Mouse (Mus musculus): ENCODE measurements at regions not wholly inside any gene's neighbourhood (a gene's known extent, or its start where the extent isn't known, plus 50 kb on each side); places are given as distances from the start of the nearest gene placed in this dataset.

- Histone ChIP-seq H3K4me2 (ENCODE audit: low read depth) (no peak overlapping the region), H3K9me3 (ENCODE audit: control insufficient read depth, low read length) (no peaks in the 10 kb centered on the region), H3K27me3 (ENCODE audit: control insufficient read depth, insufficient read depth, low read length) (no peaks in the 10 kb centered on the region), H3K36me3 (replicated peaks; ENCODE audit: control insufficient read depth, insufficient read depth, low read depth) (no peaks in the 10 kb centered on the region), H3K27ac (no peak overlapping the region), H3K4me1 (replicated peaks; ENCODE audit: control insufficient read depth in 2 of 2, insufficient read depth in 2 of 2, low read length in 1 of 2) (no peaks in the 10 kb centered on the region), H3K9ac (replicated peaks) (no peak overlapping the region), H3K4me3 (ENCODE audit: insufficient read depth in 1 of 2, low read depth in 2 of 2, low read length in 2 of 2) (no peak overlapping the region)
- no peak for TF ChIP-seq CTCF (IDR thresholded peaks at IDR 0.05; ENCODE audit: low read depth)
- no peak for TF ChIP-seq EP300 (IDR thresholded peaks at IDR 0.05; ENCODE audit: low read depth)
- 66% methylated on average over 3 of the region's 3 CpGs for WGBS (ENCODE audit: insufficient replicate concordance)
- ATAC-seq (ENCODE audit: insufficient read depth) (no peak), DNase-seq (ENCODE audit: low read depth in 3 of 3, low spot score in 3 of 3) (no peak)
Measured at GRCm38 (mm10) chr3:57932657-57933539, 85.0 kb upstream of the Pfn2 start.

- no peaks in the 10 kb centered on the region for H3K9me3 ChIP-seq (ENCODE audit: control insufficient read depth, low read length)
- H3K4me1 ChIP-seq (replicated peaks; ENCODE audit: control insufficient read depth in 2 of 2, insufficient read depth in 2 of 2, low read length in 1 of 2) = no peaks in the 10 kb centered on the region
- H3K9ac ChIP-seq (replicated peaks) = no peak overlapping the region
- TF ChIP-seq CTCF (IDR thresholded peaks at IDR 0.05; ENCODE audit: low read depth) = no peak
- TF ChIP-seq EP300 (IDR thresholded peaks at IDR 0.05; ENCODE audit: low read depth) = no peak
- no peak overlapping the region for H3K4me3 ChIP-seq (ENCODE audit: insufficient read depth in 1 of 2, low read depth in 2 of 2, low read length in 2 of 2)
- no peak for DNase-seq (ENCODE audit: low read depth in 3 of 3, low spot score in 3 of 3)
- ATAC-seq (ENCODE audit: insufficient read depth) = no peak
- H3K4me2 ChIP-seq (ENCODE audit: low read depth) = no peak overlapping the region
- no peaks in the 10 kb centered on the region for H3K36me3 ChIP-seq (replicated peaks; ENCODE audit: control insufficient read depth, insufficient read depth, low read depth)
- 58% methylated on average over 5 of the region's 5 CpGs for WGBS (ENCODE audit: insufficient replicate concordance)
- H3K27ac ChIP-seq = no peak overlapping the region
- no peaks in the 10 kb centered on the region for H3K27me3 ChIP-seq (ENCODE audit: control insufficient read depth, insufficient read depth, low read length)
Measured at GRCm38 (mm10) chr3:57935042-57935610, 87.2 kb upstream of the Pfn2 start.

- no peak for DNase-seq (ENCODE audit: low read depth in 3 of 3, low spot score in 3 of 3)
- no peaks in the 10 kb centered on the region for H3K36me3 ChIP-seq (replicated peaks; ENCODE audit: control insufficient read depth, insufficient read depth, low read depth)
- no peak for ATAC-seq (ENCODE audit: insufficient read depth)
- no peaks in the 10 kb centered on the region for H3K9me3 ChIP-seq (ENCODE audit: control insufficient read depth, low read length)
- no peaks in the 10 kb centered on the region for H3K4me1 ChIP-seq (replicated peaks; ENCODE audit: control insufficient read depth in 2 of 2, insufficient read depth in 2 of 2, low read length in 1 of 2)
- no peak overlapping the region for H3K9ac ChIP-seq (replicated peaks)
- no peak overlapping the region for H3K4me2 ChIP-seq (ENCODE audit: low read depth)
- no peak overlapping the region for H3K4me3 ChIP-seq (ENCODE audit: insufficient read depth in 1 of 2, low read depth in 2 of 2, low read length in 2 of 2)
- 50% methylated on average over 4 of the region's 4 CpGs for WGBS (ENCODE audit: insufficient replicate concordance)
- no peaks in the 10 kb centered on the region for H3K27me3 ChIP-seq (ENCODE audit: control insufficient read depth, insufficient read depth, low read length)
- TF ChIP-seq CTCF (IDR thresholded peaks at IDR 0.05; ENCODE audit: low read depth) (no peak), EP300 (IDR thresholded peaks at IDR 0.05; ENCODE audit: low read depth) (no peak)
- H3K27ac ChIP-seq = no peak overlapping the region
Measured at GRCm38 (mm10) chr3:57940504-57941381, 92.9 kb upstream of the Pfn2 start.

- Histone ChIP-seq H3K27ac (no peak overlapping the region), H3K9me3 (ENCODE audit: control insufficient read depth, low read length) (no peaks in the 10 kb centered on the region), H3K27me3 (ENCODE audit: control insufficient read depth, insufficient read depth, low read length) (no peaks in the 10 kb centered on the region), H3K4me1 (replicated peaks; ENCODE audit: control insufficient read depth in 2 of 2, insufficient read depth in 2 of 2, low read length in 1 of 2) (no peaks in the 10 kb centered on the region), H3K4me3 (ENCODE audit: insufficient read depth in 1 of 2, low read depth in 2 of 2, low read length in 2 of 2) (no peak overlapping the region), H3K36me3 (replicated peaks; ENCODE audit: control insufficient read depth, insufficient read depth, low read depth) (no peaks in the 10 kb centered on the region), H3K4me2 (ENCODE audit: low read depth) (no peak overlapping the region), H3K9ac (replicated peaks) (no peak overlapping the region)
- TF ChIP-seq CTCF (IDR thresholded peaks at IDR 0.05; ENCODE audit: low read depth) (no peak), EP300 (IDR thresholded peaks at IDR 0.05; ENCODE audit: low read depth) (no peak)
- 50% methylated on average over 2 of the region's 2 CpGs for WGBS (ENCODE audit: insufficient replicate concordance)
- DNase-seq (ENCODE audit: low read depth in 3 of 3, low spot score in 3 of 3) (no peak), ATAC-seq (ENCODE audit: insufficient read depth) (no peak)
Measured at GRCm38 (mm10) chr3:57944698-57945097, 96.8 kb upstream of the Pfn2 start.

GRCm38 (mm10) chr3:57945765-57946164 lies 97.9 kb upstream of the Pfn2 start:
- H3K27ac ChIP-seq = no peak overlapping the region
- 69% methylated on average over 5 of the region's 5 CpGs for WGBS (ENCODE audit: insufficient replicate concordance)
- no peak overlapping the region for H3K4me2 ChIP-seq (ENCODE audit: low read depth)
- H3K4me3 ChIP-seq (ENCODE audit: insufficient read depth in 1 of 2, low read depth in 2 of 2, low read length in 2 of 2) = no peak overlapping the region
- TF ChIP-seq EP300 (IDR thresholded peaks at IDR 0.05; ENCODE audit: low read depth) (no peak), CTCF (IDR thresholded peaks at IDR 0.05; ENCODE audit: low read depth) (no peak)
- H3K36me3 ChIP-seq (replicated peaks; ENCODE audit: control insufficient read depth, insufficient read depth, low read depth) = no peaks in the 10 kb centered on the region
- no peaks in the 10 kb centered on the region for H3K27me3 ChIP-seq (ENCODE audit: control insufficient read depth, insufficient read depth, low read length)
- H3K9ac ChIP-seq (replicated peaks) = no peak overlapping the region
- no peaks in the 10 kb centered on the region for H3K9me3 ChIP-seq (ENCODE audit: control insufficient read depth, low read length)
- no peaks in the 10 kb centered on the region for H3K4me1 ChIP-seq (replicated peaks; ENCODE audit: control insufficient read depth in 2 of 2, insufficient read depth in 2 of 2, low read length in 1 of 2)
- DNase-seq (ENCODE audit: low read depth in 3 of 3, low spot score in 3 of 3) = no peak
- no peak for ATAC-seq (ENCODE audit: insufficient read depth)

Data from liver, embryonic 14.5 days (tissue).